ENCODE assay signal across 8 mouse cellular contexts in genomic region chr9:95406571-95407561, GRCm38 (mm10). TPM values are rescaled to one million over a fixed set of nuclear protein-coding genes. Genes with fewer than 3 reads are reported as not detected.
A peak's percentile ranks its signal among the peaks of the same experiment; 100 is the strongest.
DNase-seq lines count a peak whose midpoint lies in the region; ATAC-seq and TF ChIP-seq lines count a peak whose summit lies in the region.

Gene Chst2 (minus strand): TSS chr9:95406722.

- peaks cover 27% of the 10 kb centered on the region for H3K4me1 ChIP-seq in forebrain, embryonic 12.5 days
- peaks cover 10% of the 10 kb centered on the region for H3K4me1 ChIP-seq in heart, embryonic 16.5 days (ENCODE audit: control insufficient read depth, insufficient read depth, low read length)
- H3K4me1 ChIP-seq in liver, embryonic 12.5 days = peaks cover 8% of the 10 kb centered on the region; the same call in 1 of the 2 replicates

- under 1% methylated on average over 91 of the region's 102 CpGs for WGBS in forebrain, embryonic 12.5 days
- under 1% methylated on average over 99 of the region's 102 CpGs for WGBS in heart, embryonic 16.5 days
- under 1% methylated on average over 92 of the region's 102 CpGs for WGBS in liver, embryonic 12.5 days (ENCODE audit: insufficient replicate concordance)

- H3K4me2 ChIP-seq in forebrain, embryonic 12.5 days = peak within 1 kb of the TSS; percentile 95
- H3K4me2 ChIP-seq in heart, embryonic 16.5 days (ENCODE audit: low read depth, low read length) = peak within 1 kb of the TSS; percentile 99
- H3K4me2 ChIP-seq in liver, embryonic 12.5 days = peak within 1 kb of the TSS; percentile 69

- peak within 1 kb of the TSS; percentile 85 for H3K9ac ChIP-seq in forebrain, embryonic 12.5 days
- H3K9ac ChIP-seq in heart, embryonic 16.5 days (ENCODE audit: low read length) = peak within 1 kb of the TSS; percentile 78
- H3K9ac ChIP-seq in liver, embryonic 12.5 days = peak within 1 kb of the TSS; percentile 12

- peak; percentile 79 for DNase-seq in 3T3-L1 (ENCODE audit: low read depth, low spot score)
- peak; percentile 96 for DNase-seq in brain, embryonic 14.5 days (ENCODE audit: low read depth)
- DNase-seq in kidney, postnatal 14 days = peak; percentile 92
- DNase-seq in neural tube, embryonic 10.5 days (ENCODE audit: extremely low spot score, low spot score) = peak; percentile 89
- peak; percentile 84 for DNase-seq in testis, postnatal 10 days (ENCODE audit: low spot score)

- ATAC-seq in forebrain, embryonic 12.5 days (ENCODE audit: low FRiP score) = peak; percentile 94
- peak; percentile 94 for ATAC-seq in heart, embryonic 16.5 days (replicated peaks; ENCODE audit: extremely low read depth, insufficient read depth, low FRiP score)
- peak; percentile 71 for ATAC-seq in liver, embryonic 12.5 days

- peaks cover 10% of the 10 kb centered on the region; the same call in 1 of the 2 replicates for H3K36me3 ChIP-seq in forebrain, embryonic 12.5 days (replicated peaks)
- no peaks in the 10 kb centered on the region for H3K36me3 ChIP-seq in heart, embryonic 16.5 days (ENCODE audit: control insufficient read depth, insufficient read depth)
- H3K36me3 ChIP-seq in liver, embryonic 12.5 days = no peaks in the 10 kb centered on the region

- peak; percentile 88 for TF ChIP-seq POLR2A in brain, embryonic 14.5 days (IDR thresholded peaks at IDR 0.05; ENCODE audit: borderline replicate concordance, extremely low read depth, insufficient read depth, insufficient read length, poor library complexity, severe bottlenecking)

- H3K27ac ChIP-seq in forebrain, embryonic 12.5 days = peak within 1 kb of the TSS; percentile 87
- peak within 1 kb of the TSS; percentile 74 for H3K27ac ChIP-seq in heart, embryonic 16.5 days (ENCODE audit: low read length)
- H3K27ac ChIP-seq in liver, embryonic 12.5 days = no peak within 1 kb of the TSS

- no peaks in the 10 kb centered on the region for H3K9me3 ChIP-seq in forebrain, embryonic 12.5 days
- H3K9me3 ChIP-seq in heart, embryonic 16.5 days (replicated peaks; ENCODE audit: control insufficient read depth, low read length) = no peaks in the 10 kb centered on the region
- H3K9me3 ChIP-seq in liver, embryonic 12.5 days (replicated peaks) = no peaks in the 10 kb centered on the region

- H3K27me3 ChIP-seq in forebrain, embryonic 12.5 days = peaks cover 6% of the 10 kb centered on the region; the same call in 1 of the 2 replicates
- H3K27me3 ChIP-seq in heart, embryonic 16.5 days (ENCODE audit: control insufficient read depth, insufficient read depth, low read length) = peaks cover 19% of the 10 kb centered on the region
- peaks cover 78% of the 10 kb centered on the region for H3K27me3 ChIP-seq in liver, embryonic 12.5 days (replicated peaks)

- TF ChIP-seq CTCF in brain, embryonic 14.5 days (IDR thresholded peaks at IDR 0.05; ENCODE audit: borderline replicate concordance, extremely low read depth, insufficient read depth, insufficient read length) = no peak

- peak within 1 kb of the TSS; percentile 79 for H3K4me3 ChIP-seq in forebrain, embryonic 12.5 days (replicated peaks)
- peak within 1 kb of the TSS; percentile 79 for H3K4me3 ChIP-seq in heart, embryonic 16.5 days (ENCODE audit: low read length)
- peak within 1 kb of the TSS; percentile 53 for H3K4me3 ChIP-seq in liver, embryonic 12.5 days

RNA-seq across cellular contexts. Expression of gene Chst2, which starts in this region (rescaled TPM):
- polyA plus RNA-seq in brain, embryonic 14.5 days (2012; rRNA removed) = 6.1 and 15.0 TPM in 2 replicates
- 9.4 and 12.7 TPM in 2 replicates for polyA plus RNA-seq in forebrain, embryonic 12.5 days (2016; fragmentation: Nextera tagmentation; extraction: Ambion mirVana)
- polyA plus RNA-seq in heart, embryonic 16.5 days (2015; fragmentation: Nextera tagmentation; extraction: Ambion mirVana) = 1.3 and 2.0 TPM in 2 replicates
- polyA plus RNA-seq in liver, embryonic 12.5 days (2016; fragmentation: Nextera tagmentation; extraction: Ambion mirVana) = 0.61 and 0.73 TPM in 2 replicates

Comparison
In these comparisons a context has a peak if more than half of its experiments do, and no peak if none do; other contexts are left out.
1. Peak in ATAC-seq, H3K4me3 ChIP-seq, H3K9ac ChIP-seq and H3K4me2 ChIP-seq in liver, embryonic 12.5 days; RNA of the gene not detected or under 1 TPM.
2. H3K9ac ChIP-seq: peak in every context shown above with its lines; median percentile 85 in forebrain, embryonic 12.5 days; 78 in heart, embryonic 16.5 days; 12 in liver, embryonic 12.5 days.